Mouse (Mus musculus) ES-E14 (cell line): ENCODE results near the gene Gm45208.

Experiments used
- CHD2 ChIP-seq: IDR thresholded peaks from 2 replicates; pipeline ENCODE4 v1.6.1; 2014; ENCODE audit warnings: mild to moderate bottlenecking, low read depth, low read length, inconsistent platforms
- HCFC1 ChIP-seq: IDR thresholded peaks from 2 replicates; pipeline ENCODE4 v1.6.1; 2012; ENCODE audit warnings: low read length, inconsistent platforms, borderline replicate concordance; ENCODE audit not compliant: insufficient read depth
- MAFK ChIP-seq: IDR thresholded peaks from 2 replicates; pipeline ENCODE4 v1.6.1; 2014; ENCODE audit warnings: mild to moderate bottlenecking, low read depth, low read length, inconsistent platforms; ENCODE audit not compliant: insufficient read depth
- ZC3H11A ChIP-seq: IDR thresholded peaks from 2 replicates; pipeline ENCODE4 v1.6.1; 2012; ENCODE audit warnings: low read depth, mild to moderate bottlenecking, inconsistent platforms, low read length, borderline replicate concordance

DNA sequence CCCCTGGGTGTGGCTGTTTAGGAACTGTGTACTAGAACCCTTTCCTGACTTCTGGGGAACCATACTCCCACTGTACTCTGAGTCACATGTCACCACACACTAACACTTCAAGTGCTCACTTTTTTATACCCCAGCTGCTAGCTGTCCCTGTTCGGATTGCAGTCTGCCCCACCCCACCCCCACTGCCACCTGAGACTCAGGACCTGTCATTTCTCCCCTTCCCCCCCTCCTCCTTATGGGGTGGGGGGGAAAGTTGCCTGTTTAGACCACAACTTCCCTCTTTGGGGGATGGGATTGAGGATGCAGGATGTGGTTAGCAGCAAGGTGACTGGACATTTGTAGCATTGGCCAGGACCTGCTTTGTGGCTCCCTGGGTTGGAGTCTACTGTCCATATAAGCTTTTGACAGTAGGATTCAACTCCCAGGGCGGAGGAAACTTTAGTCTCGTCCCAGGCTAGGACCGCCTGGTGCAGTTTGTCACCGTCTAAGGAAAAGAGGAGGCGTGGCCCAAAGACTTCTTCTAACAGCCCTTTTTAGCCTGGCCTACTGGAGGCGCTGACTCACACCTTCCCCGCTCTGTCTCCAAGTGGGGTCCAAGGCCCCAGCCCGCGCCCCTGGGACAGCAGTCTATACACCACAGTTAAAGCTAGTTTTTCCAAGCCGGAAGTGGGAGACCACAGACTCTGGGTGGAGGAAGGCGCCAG, 48.3 kb upstream of the Gm45208 start:
- TF ChIP-seq HCFC1 (no peak), MAFK (no peak), CHD2 (no peak), ZC3H11A (no peak)
